Mouse (Mus musculus) left cerebral cortex, postnatal 14 days (tissue): ENCODE measurements around the gene Maml2. TPM values are rescaled to one million over a fixed set of nuclear protein-coding genes. Genes with fewer than 3 reads are reported as not detected.

Experiments
- DNase-seq, 2 experiments: peaks; one replicate each; pipeline ENCODE4 v3.0.0; 2021 to 2022; ENCODE audit warnings: low spot score in 2 of 2, mixed read lengths in 1 of 2
- intact Hi-C: fragments of 180-260 bp; cut with DNase I; formaldehyde crosslinking; loops from one replicate; pipeline ENCODE4 v1.15.1; 2025
- total RNA-seq, 2 experiments: library from RNA; stranded (reverse); gene quantifications; 2 replicates each; pipeline ENCODE4 v1.2.3; 2021

Maml2 gene
- total RNA-seq, 2 experiments from 2014 or later, result 6.6 to 7.1 TPM

DNA sequence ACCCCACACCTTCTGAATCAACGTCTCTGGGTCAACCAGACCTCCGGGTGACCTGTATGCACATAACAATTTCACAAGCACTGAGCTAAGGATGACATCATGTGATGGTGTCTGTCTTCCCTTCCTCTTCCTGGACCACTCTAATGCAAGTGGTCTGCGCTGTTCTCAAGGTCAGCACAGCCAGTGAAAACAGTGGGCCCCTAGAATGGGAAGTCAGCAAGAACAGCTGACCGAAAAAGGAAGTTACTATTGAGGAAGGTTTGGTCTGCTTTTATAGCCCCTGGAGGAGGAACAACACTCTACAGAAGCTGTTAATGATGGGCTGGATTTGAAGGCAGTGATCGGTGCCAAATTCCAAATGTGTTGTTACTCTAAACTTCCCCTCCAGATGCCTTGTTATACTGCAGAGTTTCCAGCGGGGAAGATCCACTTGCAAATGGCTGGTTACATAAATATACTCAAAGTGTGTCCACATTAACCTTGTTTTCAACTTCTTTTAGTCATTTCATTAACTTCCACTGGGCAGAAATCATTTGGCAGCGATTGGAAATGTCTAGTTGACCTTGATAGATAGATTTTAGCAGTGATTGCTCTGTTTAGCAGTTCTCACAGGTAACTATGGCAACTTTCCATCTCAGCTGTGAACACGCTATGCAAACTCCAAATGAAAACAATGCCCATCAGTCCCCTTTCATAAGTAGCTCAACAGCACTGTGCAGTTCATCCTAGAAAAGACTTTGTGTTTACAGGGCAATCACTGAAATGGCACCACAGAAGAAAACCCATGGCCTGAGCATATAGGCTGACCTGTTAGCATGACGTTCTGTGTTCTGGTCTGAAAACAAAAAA lies 289.6 kb downstream of the Maml2 start:
- intact Hi-C loops, result no loop called here
- peak; percentile 40 to 84 for DNase-seq

DNA sequence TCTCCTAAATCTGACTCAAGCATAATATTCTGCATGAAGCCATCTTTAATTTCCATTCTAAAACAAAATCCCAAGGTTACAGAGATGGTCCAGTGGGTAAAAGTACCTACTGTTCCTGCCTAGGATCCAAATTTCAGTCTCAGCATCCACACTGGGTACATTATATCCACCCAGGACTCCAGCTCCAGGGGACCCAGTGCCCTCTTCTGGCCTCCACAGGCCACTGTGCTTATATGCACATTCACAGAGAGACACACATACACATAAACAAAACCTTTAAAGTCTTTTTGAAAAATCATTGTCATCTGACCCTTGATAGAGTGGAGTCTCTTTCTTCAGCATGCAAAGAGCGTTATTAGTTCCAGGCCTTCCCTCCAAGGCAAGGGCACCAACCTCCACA lies 291.0 kb downstream of the Maml2 start:
- intact Hi-C loops, result no loop called here
- no peak for DNase-seq

DNA sequence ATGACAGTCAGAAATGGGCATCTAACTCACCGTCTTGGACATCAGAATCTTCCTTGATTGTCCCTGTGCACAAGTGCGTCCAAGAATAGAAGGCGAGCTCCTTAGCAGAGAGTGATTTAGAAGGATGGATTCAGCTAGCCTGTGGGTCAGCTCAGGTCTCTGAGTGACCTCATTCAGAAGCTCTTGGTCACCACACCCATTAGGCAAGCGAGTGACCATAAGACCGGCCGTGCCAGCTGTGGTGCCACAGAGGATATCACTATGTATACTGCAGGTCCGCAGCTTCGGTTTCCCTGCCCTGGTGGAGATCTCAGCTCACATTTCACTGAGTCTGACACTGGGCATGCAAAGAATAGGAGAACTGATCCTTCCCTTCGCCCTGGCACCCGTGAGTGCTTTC lies 294.9 kb downstream of the Maml2 start:
- intact Hi-C loops, result no loop called here
- DNase-seq, result no peak

DNA sequence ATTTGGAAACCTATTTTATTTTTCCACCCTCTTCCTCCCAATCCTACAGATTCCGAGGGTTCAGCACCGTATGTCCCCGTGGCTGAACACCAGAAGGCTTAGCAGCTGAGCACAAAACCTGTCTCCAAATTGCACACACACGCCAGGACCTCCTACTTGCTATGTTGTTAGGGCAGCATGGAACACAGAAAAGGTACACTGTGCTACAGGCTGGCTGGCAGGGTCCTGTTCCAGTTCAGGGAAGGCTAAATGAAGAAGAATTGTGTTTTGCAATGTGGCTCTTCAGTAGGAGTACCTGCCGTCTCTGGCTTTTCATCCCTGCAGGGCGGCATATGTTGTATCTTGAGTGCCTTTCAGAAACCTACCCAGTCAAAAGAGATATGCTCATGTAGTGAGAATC lies 300.0 kb downstream of the Maml2 start:
- intact Hi-C loops, result no loop called here
- DNase-seq, result no peak

- intact Hi-C loops, result no loop called here
- DNase-seq, result no peak
Measured at GRCm38 (mm10) chr9:13598596-13599333, 301.0 kb downstream of the Maml2 start.

DNA sequence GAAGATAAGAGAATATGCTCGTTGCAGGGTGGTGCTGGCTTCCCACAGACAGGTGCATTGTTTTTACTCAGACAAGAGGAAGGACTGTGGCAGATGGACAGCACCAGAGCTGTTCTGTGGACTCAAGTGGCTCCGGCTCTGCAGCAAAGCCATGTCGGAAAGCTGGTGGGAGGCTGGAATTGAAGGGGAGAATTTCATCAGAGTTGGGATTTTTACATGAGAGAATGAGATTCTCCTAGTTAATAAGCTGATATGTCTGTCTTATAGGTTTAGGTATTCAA lies 301.5 kb downstream of the Maml2 start:
- DNase-seq, result no peak
- intact Hi-C loops, result no loop called here

DNA sequence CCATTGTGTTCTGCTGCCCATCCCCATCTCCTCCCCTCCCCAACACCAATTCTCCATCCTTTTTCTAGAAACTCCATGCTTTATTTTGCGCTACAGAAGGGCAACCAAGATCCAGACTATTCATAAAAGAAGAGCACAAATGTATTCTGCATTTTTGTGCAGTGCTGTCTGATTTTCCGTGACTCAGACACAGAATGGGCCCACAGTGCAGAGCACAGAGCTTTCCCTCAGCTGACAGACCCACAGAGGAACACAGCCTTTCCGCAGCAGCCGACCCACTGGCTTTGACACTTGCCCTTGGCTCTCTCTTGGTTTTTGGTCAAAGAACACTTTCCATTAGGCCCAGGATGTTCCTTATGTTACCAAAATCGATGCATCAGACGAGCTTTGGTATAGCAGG lies 302.0 kb downstream of the Maml2 start:
- no peak for DNase-seq
- intact Hi-C loops, result no loop called here

DNA sequence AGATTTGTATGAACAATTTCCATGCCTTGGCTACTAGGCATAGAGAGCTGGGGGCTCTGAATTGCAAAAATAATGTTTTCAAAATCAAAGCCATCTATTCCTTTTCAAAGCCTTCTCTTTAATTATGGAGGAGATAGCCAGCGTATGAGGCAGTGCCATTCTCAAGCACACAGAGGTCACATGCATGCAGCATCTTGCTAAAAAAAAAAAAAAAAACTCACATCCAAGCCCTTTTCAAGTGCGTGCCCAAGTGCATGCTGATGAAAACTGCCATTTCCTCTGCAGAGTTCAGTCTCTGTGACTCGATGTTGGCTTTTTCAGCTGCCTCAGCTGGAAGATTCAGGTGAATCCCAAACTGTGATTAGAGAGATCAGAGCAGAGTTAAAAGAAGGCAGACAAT lies 304.0 kb downstream of the Maml2 start:
- intact Hi-C loops, result no loop called here
- DNase-seq, result no peak

GRCm38 (mm10) chr9:13603533-13604143 lies 305.9 kb downstream of the Maml2 start:
- DNase-seq, result no peak
- intact Hi-C loops, result no loop called here

- DNase-seq, result no peak
- intact Hi-C loops, result no loop called here
Measured at GRCm38 (mm10) chr9:13607609-13608185, 309.9 kb downstream of the Maml2 start.

- no peak for DNase-seq
- intact Hi-C loops, result no loop called here
Measured at GRCm38 (mm10) chr9:13608532-13609071, 310.8 kb downstream of the Maml2 start.

DNA sequence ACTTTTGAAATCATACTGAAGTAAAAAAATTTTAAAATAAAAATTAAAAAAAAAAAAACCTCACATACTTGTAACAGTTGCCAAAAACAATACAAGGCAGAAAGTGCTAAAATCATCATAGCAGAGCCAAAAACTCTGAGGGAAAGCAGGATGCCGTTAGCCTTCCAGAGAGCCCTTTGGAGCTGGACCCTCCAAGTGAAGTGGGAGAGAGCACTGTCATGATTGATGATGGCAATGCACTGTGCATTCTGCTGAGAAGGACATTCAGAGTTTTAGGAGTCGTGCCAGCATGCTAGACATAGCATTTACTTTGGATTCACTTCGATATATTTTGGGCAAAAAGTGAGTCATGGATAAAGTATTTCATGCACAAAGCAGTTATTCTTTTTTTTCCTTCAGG lies 313.8 kb downstream of the Maml2 start:
- intact Hi-C loops, result no loop called here
- DNase-seq, result peak; percentile 9 to 27

DNA sequence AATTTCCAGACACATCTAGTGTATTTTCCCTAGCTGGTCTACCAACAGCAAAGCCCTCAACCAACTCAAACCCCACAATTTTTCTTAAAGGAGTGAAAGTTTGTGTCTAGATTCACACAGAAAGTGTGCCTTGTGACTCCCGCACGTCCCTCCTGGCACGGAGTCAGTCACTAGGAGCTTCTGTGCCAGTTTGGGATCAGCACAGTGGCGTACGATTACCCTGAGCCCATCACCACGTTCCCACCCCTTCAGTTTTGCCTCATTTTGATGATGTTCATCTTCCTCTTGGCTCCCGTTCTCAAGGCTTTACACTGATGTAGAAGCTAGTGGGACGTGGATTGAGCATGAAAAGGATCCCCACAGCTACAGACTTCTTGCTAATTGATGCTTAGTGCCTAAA lies 314.6 kb downstream of the Maml2 start:
- no peak for DNase-seq
- intact Hi-C loops, result no loop called here

GRCm38 (mm10) chr9:13613325-13614268 lies 315.8 kb downstream of the Maml2 start:
- intact Hi-C loops, result no loop called here
- no peak for DNase-seq

DNA sequence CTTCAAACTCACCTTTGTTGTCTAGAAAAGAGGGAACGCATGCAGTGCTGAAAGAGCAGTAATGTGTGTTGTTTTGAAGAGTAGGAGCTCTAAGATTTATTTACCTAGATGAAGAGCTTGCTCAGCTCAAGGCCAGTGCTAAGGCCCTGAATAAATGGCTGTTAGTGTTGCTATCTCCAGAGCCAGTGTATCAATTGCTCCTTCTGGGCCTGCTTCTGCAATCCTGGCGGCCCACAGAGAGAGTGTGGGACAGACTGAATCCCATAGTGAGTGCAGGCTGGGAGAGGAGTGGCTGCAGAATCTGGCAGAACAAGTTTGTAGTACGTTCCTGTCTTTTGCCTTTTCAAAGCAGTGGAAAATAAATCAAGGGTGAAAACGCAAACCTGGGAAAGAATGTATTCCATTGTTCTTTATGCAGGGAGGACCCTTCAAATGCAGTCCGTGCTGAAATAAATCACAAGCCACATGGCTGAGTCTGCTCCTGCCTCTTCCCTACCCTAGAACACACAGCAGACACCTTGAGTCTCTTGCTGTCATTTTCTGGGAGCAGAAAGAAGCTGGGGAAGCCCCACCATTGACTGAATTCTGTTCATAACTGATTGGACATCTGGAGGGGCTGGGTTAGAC lies 318.7 kb downstream of the Maml2 start:
- DNase-seq, result no peak
- intact Hi-C loops, result no loop called here

DNA sequence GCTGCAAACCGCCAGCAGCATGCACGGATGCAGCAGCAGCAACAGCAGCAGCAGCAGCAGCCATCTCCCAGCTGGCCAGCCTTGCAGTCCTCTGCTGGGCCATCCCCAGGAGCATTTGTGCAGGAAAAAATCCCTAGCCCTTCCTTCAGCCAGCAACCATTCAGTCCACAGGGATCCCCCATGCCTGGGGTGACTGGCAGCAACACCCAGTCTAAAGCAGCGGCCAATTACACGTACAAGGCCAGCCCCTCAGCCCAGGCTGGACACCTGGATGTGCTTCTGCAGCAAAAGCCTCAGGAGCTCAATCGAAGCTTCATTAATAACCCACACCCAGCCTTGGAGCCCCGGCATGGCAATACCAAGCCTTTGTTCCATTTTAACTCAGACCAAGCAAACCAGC lies 323.0 kb downstream of the Maml2 start:
- intact Hi-C loops, result no loop called here
- no peak for DNase-seq

DNA sequence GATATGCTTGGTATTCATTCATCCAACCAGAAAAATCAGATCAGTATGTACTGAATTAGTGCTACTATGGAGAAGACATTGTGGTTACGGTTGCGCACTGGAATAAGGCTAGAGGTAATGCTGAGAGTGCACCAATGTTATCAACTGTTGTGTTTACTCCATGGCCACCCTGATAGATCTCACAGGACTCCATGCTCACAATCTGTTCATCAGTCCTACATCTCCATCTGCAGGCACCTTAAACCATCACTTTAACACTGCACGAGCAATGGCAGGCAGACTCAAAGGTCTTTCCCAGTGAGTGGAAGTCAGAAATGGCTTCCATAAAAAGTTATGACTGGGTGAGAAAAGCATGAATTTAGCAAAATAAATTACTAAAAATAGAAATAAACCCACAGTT lies 324.2 kb downstream of the Maml2 start:
- intact Hi-C loops, result no loop called here
- no peak for DNase-seq

- intact Hi-C loops, result no loop called here
- DNase-seq, result no peak
Measured at GRCm38 (mm10) chr9:13622426-13622825, 324.7 kb downstream of the Maml2 start.
